Mouse (Mus musculus) monocyte, adult 59 days (primary cell): ENCODE results near the gene Upf3a. TPM values are rescaled to one million over a fixed set of nuclear protein-coding genes. Genes with fewer than 3 reads are reported as not detected.

Experiments
- total RNA-seq, 2 experiments: library from RNA; stranded (reverse); gene quantifications; one replicate each; pipeline ENCODE4 v1.2.4; 2023

Gene Upf3a
- total RNA-seq: 10 to 100 TPM; 26.9 to 28.0 TPM

DNA sequence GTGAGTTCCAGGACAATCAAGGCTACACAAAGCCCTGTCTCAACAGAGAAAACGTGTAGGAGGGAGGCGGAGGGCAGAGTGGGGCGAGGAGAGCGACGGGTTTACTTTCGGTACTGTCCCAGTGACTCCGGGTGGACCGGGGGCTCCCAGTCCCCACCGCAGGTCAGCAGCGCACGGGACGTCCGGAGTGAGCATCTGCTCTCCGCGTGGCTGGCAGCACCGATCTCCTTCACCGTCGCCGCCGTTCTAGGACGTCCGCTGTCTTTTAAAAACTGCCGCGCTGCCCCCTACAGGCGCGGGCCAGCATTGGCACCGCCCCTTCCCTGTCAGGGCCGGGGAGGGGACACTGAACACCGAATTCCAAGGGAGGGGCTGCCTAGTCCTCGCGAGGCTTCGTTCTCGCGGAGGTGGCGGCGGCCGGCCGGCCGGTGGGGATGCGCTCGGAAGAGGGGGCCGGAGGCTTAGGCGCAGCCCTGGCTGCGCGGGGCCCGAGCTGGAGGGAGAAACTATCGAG is at the start of gene Upf3a:
Upf3a (plus strand) TSS at position 366 of the 514 bp plus-strand sequence.

DNA sequence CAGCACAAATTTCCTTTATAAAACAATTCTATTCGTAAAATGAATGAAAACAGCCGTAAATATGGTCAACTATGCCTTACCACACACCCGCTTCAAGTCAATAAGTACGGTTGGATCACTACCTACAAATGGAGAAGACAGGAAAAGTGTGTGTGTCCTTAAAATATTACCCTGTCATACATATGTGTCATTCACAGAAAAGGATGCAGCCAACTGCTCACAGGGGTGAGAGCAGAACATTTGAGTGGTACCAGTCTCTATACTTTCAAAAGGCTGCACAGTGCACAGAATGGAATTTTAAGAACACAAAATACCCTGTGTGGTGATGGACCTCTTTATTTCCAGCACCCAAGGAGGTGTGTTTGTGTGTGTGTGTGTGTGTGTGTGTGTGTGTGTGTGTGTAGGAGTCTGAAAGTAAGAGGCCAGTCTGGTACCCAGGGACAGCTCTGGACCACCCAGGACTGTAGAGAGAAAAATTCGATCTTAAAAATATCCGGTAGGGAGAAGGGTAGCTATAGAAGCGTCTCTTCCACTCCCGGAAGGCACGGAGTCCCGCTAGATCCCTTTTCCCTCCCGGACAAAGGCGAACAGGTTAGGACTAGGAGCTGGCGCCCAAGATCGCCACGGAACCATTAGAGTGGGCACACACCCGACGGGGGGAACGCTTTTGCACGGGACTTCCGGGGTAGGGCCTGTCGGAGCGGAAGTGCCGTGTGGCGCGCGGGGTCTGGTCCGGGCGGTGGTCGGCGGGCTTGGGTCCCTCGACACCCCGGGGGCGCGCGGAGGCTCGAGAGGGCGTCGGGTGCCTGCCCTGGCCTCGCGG is 28.2 kb upstream of the Upf3a start, which contains the start of gene Cdc16:
Cdc16 (plus strand) TSS at position 695 of the 823 bp plus-strand sequence.

DNA sequence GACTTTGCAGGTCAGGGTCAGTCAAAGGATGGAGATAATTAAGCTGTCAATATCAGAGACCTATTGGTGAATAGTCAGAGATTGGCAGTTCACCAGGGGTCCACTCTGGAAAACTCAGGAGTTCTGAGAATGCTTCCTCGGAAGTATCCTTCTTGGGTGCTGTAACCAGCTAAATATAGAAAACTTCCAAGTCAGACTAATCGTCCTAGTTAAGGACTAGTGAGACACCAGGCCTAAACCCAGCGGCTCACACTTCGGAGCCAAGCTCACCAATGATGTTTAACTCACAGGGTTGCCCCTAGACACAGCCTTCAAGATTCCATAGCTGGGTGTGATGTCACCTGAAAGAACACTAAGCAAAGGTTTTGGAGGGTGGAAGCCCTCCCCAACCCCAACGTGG is 52.9 kb downstream of the Upf3a start, which contains the start of gene AF366264:
AF366264 (minus strand) TSS at position 101 of the 400 bp plus-strand sequence.

Other genes starting within 250 kb of the Upf3a start
- gene 1700029H14Rik, start 223.2 kb upstream of the Upf3a start, total RNA-seq: 1 to 10 TPM; 6.1 to 9.5 TPM
- gene Rasa3, start 108.0 kb upstream of the Upf3a start, total RNA-seq: 100 to 1,000 TPM; 368 to 375 TPM
- gene Cfap97d2, start 79.7 kb upstream of the Upf3a start, total RNA-seq: not detected
- gene Cdc16, start 27.9 kb upstream of the Upf3a start, total RNA-seq: 10 to 100 TPM; 27.7 to 30.0 TPM
- not detected for gene AF366264, start 52.8 kb downstream of the Upf3a start, total RNA-seq
- gene Champ1, start 84.0 kb downstream of the Upf3a start, total RNA-seq: 10 to 100 TPM; 13.1 to 14.6 TPM
- 1 to 10 TPM; 3.9 to 6.1 TPM for gene Coprs, start 104.7 kb downstream of the Upf3a start, total RNA-seq